11 mouse cellular contexts compared by ENCODE assay signal in genomic region chr6:71801714-71802094, GRCm38 (mm10). TPM values are rescaled to one million over a fixed set of nuclear protein-coding genes. Genes with fewer than 3 reads are reported as not detected.
A peak's percentile ranks its signal among the peaks of the same experiment; 100 is the strongest.
DNase-seq lines count a peak whose midpoint lies in the region; TF ChIP-seq lines count a peak whose summit lies in the region.
"Had no signal": no experiment of that assay in that cellular context is flagged by ENCODE, and none has a peak within 500 bp of the region (broad histone marks: within the 10 kb centered on the region; RNA-seq: fewer than 3 reads in every experiment).

No protein-coding gene starts in this region.

- no peak overlapping the region for H3K4me3 ChIP-seq in gastrocnemius, adult 2 months

- intact Hi-C loops in gastrocnemius, adult 2 months (cut with DNase I): loop anchor here (5.0 to 10.0 kb wide), 4 partner anchors 169 to 367 kb away; partner anchors contain the start of genes Kdm3a and Rnf103

- H3K27ac ChIP-seq in gastrocnemius, adult 2 months: no peak overlapping the region

- no peak for TF ChIP-seq CTCF in gastrocnemius, adult 2 months (IDR thresholded peaks at IDR 0.05)

- peak; percentile 85 for DNase-seq in right cerebral cortex, adult 18-20 months
- no peak for DNase-seq in right cerebral cortex, postnatal 4 days
- DNase-seq in frontal cortex, postnatal 25 days (ENCODE audit: low spot score in 2 of 2): peak; percentile 25 to 41
- peak; percentile 32 for DNase-seq in liver
- no peak for DNase-seq in lung, adult 18-20 months
- no peak for DNase-seq in ovary, adult 18-20 months (ENCODE audit: low spot score)
- DNase-seq in gastrocnemius, adult 2 months: no peak
- DNase-seq: embryo, embryonic 11 days; forebrain, postnatal 0 days; lung, postnatal 36 days; thymus, adult 2 months had no signal

RNA-seq across cellular contexts. Expression of gene Mrpl35, which starts 25.1 kb away (rescaled TPM):
- total RNA-seq in gastrocnemius, adult 2 months (2021): 10 to 100 TPM; 41.0 to 43.0 TPM

RNA-seq across cellular contexts. Expression of gene Immt, which starts 29.4 kb away (rescaled TPM):
- total RNA-seq in gastrocnemius, adult 2 months (2021): 100 to 1,000 TPM; 253 to 335 TPM

Comparison
In these comparisons a context has a peak if more than half of its experiments do, and no peak if none do; other contexts are left out.
1. DNase-seq: peak in right cerebral cortex, adult 18-20 months (single experiment), frontal cortex, postnatal 25 days (2 of 2) and liver (single experiment); none in right cerebral cortex, postnatal 4 days (single experiment), lung, adult 18-20 months (0 of 2), ovary, adult 18-20 months (single experiment) and gastrocnemius, adult 2 months (single experiment).